Mouse (Mus musculus) fibroblast of lung, adult 2 months (primary cell): ENCODE results near the gene Npcd.
"Not testable (repeated sequence)": the region's sequence is repeated elsewhere in the genome, so short reads cannot be mapped to it uniquely, and the experiment has no call there.

Experiments used
- DNase-seq: peaks from one replicate; pipeline ENCODE4 v3.0.0-alpha.2; 2011; ENCODE audit warnings: low read depth

The Npcd gene

GRCm38 (mm10) chr15:79830388-79830787, 3.6 kb downstream of the Npcd start:
- no peak for DNase-seq

GRCm38 (mm10) chr15:79829431-79829830, 4.6 kb downstream of the Npcd start:
- DNase-seq, result no peak

- no peak for DNase-seq
These were observed 5.5 kb downstream of the Npcd start for GRCm38 (mm10) chr15:79828366-79829035.

GRCm38 (mm10) chr15:79827778-79828210, 6.2 kb downstream of the Npcd start:
- DNase-seq, result no peak

GRCm38 (mm10) chr15:79827061-79827777, 6.8 kb downstream of the Npcd start:
- no peak for DNase-seq

- no peak for DNase-seq
These were observed 7.7 kb downstream of the Npcd start for GRCm38 (mm10) chr15:79826221-79826935.

- DNase-seq, result no peak
These were observed 8.8 kb downstream of the Npcd start for GRCm38 (mm10) chr15:79825146-79825825.

- no peak for DNase-seq
These were observed 10.3 kb downstream of the Npcd start for GRCm38 (mm10) chr15:79823588-79824280.

GRCm38 (mm10) chr15:79822265-79823199, 11.5 kb downstream of the Npcd start:
- DNase-seq, result no peak

- no peak for DNase-seq
These were observed 15.7 kb downstream of the Npcd start for GRCm38 (mm10) chr15:79818325-79818724.

GRCm38 (mm10) chr15:79813666-79814258, 20.3 kb downstream of the Npcd start:
- no peak for DNase-seq

GRCm38 (mm10) chr15:79812840-79813239, 21.2 kb downstream of the Npcd start:
- not testable (repeated sequence) for DNase-seq

- no peak for DNase-seq
These were observed 23.0 kb downstream of the Npcd start for GRCm38 (mm10) chr15:79810997-79811396.

GRCm38 (mm10) chr15:79810061-79810460, 24.0 kb downstream of the Npcd start:
- no peak for DNase-seq

- no peak for DNase-seq
These were observed 25.4 kb downstream of the Npcd start for GRCm38 (mm10) chr15:79808658-79809057.

- no peak for DNase-seq
These were observed 25.9 kb downstream of the Npcd start for GRCm38 (mm10) chr15:79808114-79808513.

GRCm38 (mm10) chr15:79807050-79807449, 27.0 kb downstream of the Npcd start:
- DNase-seq, result no peak

- no peak for DNase-seq
These were observed 28.8 kb downstream of the Npcd start for GRCm38 (mm10) chr15:79805246-79805645.

- DNase-seq, result no peak
These were observed 29.5 kb downstream of the Npcd start, which contains the start of gene Nptxr for GRCm38 (mm10) chr15:79804352-79805071. Gene Nptxr (minus strand): TSS chr15:79804766.
